Mouse (Mus musculus) bone marrow macrophage, adult 2 months (primary cell): ENCODE data around the gene Gm5127. TPM values are rescaled to one million over a fixed set of nuclear protein-coding genes. Genes with fewer than 3 reads are reported as not detected.

ENCODE experiments used
- H3K27ac ChIP-seq: 2 replicates; pipeline ENCODE4 v1.5.1; 2012; ENCODE audit warnings: low read depth, low read length; ENCODE audit not compliant: insufficient read depth
- H3K4me1 ChIP-seq: 2 replicates; pipeline ENCODE4 v1.6.1; 2012; ENCODE audit warnings: low read length; ENCODE audit not compliant: control insufficient read depth, insufficient read depth
- H3K4me3 ChIP-seq: 2 replicates; pipeline ENCODE4 v1.5.1; 2012; ENCODE audit warnings: mild to moderate bottlenecking, low read length, moderate library complexity; ENCODE audit not compliant: insufficient read depth
- CTCF ChIP-seq: IDR thresholded peaks from 2 replicates; pipeline ENCODE4 v1.5.1; 2012; ENCODE audit warnings: low read depth, mild to moderate bottlenecking, low read length, moderate library complexity
- POLR2A ChIP-seq: IDR thresholded peaks from 2 replicates; pipeline ENCODE4 v1.6.1; 2012; ENCODE audit warnings: mild to moderate bottlenecking, low read depth, low read length, borderline replicate concordance
- polyA plus RNA-seq: library from polyadenylated mRNA; stranded (reverse); fragments of >200 nt; gene quantifications from 2 replicates; pipeline ENCODE4 v1.2.4, GENCODE M21; 2012; ENCODE audit not compliant: missing spikeins, insufficient read depth, insufficient read length

The Gm5127 gene
- polyA plus RNA-seq, 1 experiment, result 0.91 TPM

DNA sequence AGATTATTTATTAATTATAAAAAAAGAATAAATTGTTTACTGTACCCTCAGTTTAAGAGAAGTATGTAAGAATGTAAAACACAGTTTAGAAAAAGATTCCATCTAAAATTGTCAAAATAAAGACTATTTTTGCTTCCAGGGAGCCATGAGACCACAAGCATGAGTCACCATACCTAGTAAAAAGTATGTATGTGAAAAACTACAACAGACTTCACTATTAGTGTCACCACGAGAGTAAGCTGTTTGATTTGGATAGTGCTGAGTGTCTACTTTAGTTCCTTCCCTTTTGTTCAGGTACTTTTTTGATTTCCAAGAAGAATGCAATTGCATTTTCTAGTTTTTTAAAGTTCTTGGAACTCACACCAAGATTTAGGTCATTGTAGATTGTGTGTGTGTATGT lies 39.5 kb downstream of the Gm5127 start:
- Histone ChIP-seq H3K27ac (no peak overlapping the region), H3K4me3 (no peak overlapping the region), H3K4me1 (peaks cover 7% of the 10 kb centered on the region)
- TF ChIP-seq POLR2A (no peak), CTCF (no peak)

DNA sequence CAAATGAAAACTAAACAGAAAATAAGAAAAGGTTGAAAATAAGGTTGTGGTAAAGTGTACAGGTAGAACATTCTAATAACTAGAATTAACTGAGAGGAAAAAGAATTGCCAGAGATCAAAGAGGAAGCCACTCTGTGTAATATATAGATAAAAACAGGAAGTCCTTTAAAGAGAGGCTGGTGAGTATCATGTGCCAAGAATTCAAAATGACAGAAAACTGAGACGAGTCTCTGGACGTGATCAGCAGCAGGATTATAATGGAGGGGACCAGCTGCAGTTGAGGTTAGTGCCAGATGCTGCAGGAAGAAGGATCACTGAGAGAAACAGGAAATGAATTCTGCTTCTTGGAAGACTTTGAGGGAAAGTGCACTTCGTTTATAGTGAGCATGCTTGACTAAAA lies 40.7 kb downstream of the Gm5127 start:
- peak overlapping the region; percentile 90 for H3K27ac ChIP-seq
- no peak for TF ChIP-seq CTCF
- TF ChIP-seq POLR2A, result no peak
- H3K4me1 ChIP-seq, result peaks cover 11% of the 10 kb centered on the region
- peak overlapping the region; percentile 23; the same call in 1 of the 2 replicates for H3K4me3 ChIP-seq

- H3K27ac ChIP-seq, result peak overlapping the region; percentile 52
- no peak overlapping the region for H3K4me3 ChIP-seq
- H3K4me1 ChIP-seq, result peaks cover 15% of the 10 kb centered on the region
- TF ChIP-seq CTCF, result no peak
- TF ChIP-seq POLR2A, result no peak
These were observed 45.5 kb downstream of the Gm5127 start for GRCm38 (mm10) chrX:106628514-106628913.

- peaks cover 11% of the 10 kb centered on the region for H3K4me1 ChIP-seq
- TF ChIP-seq POLR2A, result no peak
- TF ChIP-seq CTCF, result no peak
- H3K4me3 ChIP-seq, result no peak overlapping the region
- peak overlapping the region; percentile 82 for H3K27ac ChIP-seq
These were observed 50.6 kb downstream of the Gm5127 start for GRCm38 (mm10) chrX:106633543-106633942.

DNA sequence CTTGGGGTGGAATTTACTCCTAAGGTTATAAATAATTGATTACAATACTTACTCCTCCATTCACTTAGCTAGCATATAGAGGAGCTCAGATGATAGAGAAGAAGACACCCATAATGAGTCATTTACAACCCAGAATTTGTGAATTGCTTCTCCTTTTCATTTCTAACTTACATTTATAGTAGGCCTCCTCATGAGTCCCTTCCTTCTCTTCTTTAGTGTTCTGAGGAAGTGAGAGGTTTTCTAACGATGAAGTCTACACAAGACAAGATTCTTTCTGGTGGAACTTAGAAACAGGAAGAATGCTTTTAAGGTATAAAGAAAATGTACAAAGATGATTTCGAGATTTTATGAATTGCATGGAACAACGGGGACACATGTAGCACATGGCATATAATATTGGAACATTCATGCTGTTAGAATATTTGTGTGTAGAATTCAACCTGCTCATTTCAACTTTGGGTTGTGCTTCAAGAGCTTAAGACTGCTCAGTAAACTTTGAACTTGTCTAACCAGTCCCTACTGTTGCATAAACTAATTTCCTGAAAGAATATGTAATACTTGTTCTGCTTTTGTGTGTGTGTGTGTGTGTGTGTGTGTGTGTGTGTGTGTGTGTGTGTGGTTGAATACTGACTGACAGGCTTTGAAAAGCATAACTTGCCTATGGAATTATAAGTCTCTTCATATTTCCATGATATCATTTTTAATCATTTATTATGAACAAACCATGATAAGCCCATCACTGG lies 52.0 kb downstream of the Gm5127 start:
- no peak for TF ChIP-seq POLR2A
- no peak for TF ChIP-seq CTCF
- Histone ChIP-seq H3K27ac (peak overlapping the region; percentile 69), H3K4me1 (peaks cover 8% of the 10 kb centered on the region), H3K4me3 (no peak overlapping the region)

- H3K27ac ChIP-seq, result no peak overlapping the region
- peaks cover 4% of the 10 kb centered on the region for H3K4me1 ChIP-seq
- no peak for TF ChIP-seq CTCF
- TF ChIP-seq POLR2A, result no peak
- H3K4me3 ChIP-seq, result no peak overlapping the region
These were observed 79.1 kb downstream of the Gm5127 start for GRCm38 (mm10) chrX:106662101-106662500.

DNA sequence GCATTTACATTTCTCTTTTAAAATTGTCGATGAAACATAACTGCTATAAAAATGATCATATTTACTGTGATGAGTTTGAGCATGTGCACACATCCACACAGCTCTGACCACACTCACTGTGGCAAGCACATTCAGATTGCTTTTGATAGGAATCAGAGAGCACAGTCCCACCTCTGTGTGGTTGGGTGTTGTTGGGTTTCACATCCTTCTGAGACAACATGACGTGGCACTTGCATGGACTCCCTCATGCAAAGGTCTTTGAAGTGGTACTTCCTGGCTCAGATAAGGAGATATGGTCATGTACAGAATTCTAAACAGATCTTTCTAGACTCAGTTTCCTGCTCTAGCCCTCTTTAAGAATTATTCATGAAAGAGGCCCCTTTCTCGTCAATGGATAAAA lies 121.6 kb downstream of the Gm5127 start:
- H3K27ac ChIP-seq, result no peak overlapping the region
- no peak overlapping the region for H3K4me3 ChIP-seq
- TF ChIP-seq CTCF, result no peak
- H3K4me1 ChIP-seq, result 0 out of 2 replicates have a peak, but pooled peaks cover 2% of the 10 kb centered on the region

GRCm38 (mm10) chrX:106717160-106717559 lies 134.2 kb downstream of the Gm5127 start:
- TF ChIP-seq CTCF (no peak), POLR2A (no peak)
- no peaks in the 10 kb centered on the region for H3K4me1 ChIP-seq
- H3K4me3 ChIP-seq, result no peak overlapping the region
- H3K27ac ChIP-seq, result no peak overlapping the region

GRCm38 (mm10) chrX:106742241-106742640 lies 159.3 kb downstream of the Gm5127 start:
- H3K27ac ChIP-seq, result no peak overlapping the region
- TF ChIP-seq CTCF, result no peak
- TF ChIP-seq POLR2A, result no peak
- no peak overlapping the region for H3K4me3 ChIP-seq
- H3K4me1 ChIP-seq, result no peaks in the 10 kb centered on the region

GRCm38 (mm10) chrX:106755272-106755671 lies 172.3 kb downstream of the Gm5127 start:
- Histone ChIP-seq H3K4me1 (no peaks in the 10 kb centered on the region), H3K27ac (no peak overlapping the region), H3K4me3 (no peak overlapping the region)
- no peak for TF ChIP-seq POLR2A
- no peak for TF ChIP-seq CTCF

Other genes starting within 250 kb of the Gm5127 start
- gene Fndc3c1, start 97.8 kb upstream of the Gm5127 start, polyA plus RNA-seq, result not detected in 2 replicates
- gene Cysltr1, start 20.5 kb downstream of the Gm5127 start, polyA plus RNA-seq, result 50.8 and 51.5 TPM in 2 replicates